Mouse (Mus musculus): ENCODE results near the gene Ulbp1. TPM values are rescaled to one million over a fixed set of nuclear protein-coding genes. Genes with fewer than 3 reads are reported as not detected.
"Not testable (repeated sequence)": the region's sequence is repeated elsewhere in the genome, so short reads cannot be mapped to it uniquely, and the experiment has no call there.

Gene Ulbp1
- total RNA-seq (2021): under 1 TPM; 0.35 to 0.63 TPM
- long read RNA-seq, experiment 1: 0 reads
- long read RNA-seq, experiment 2, partial matches to known transcripts: 0 of 1 reads
- long read RNA-seq, experiment 2, other reads (novel, unspliced or antisense): 1 of 1 reads

GRCm38 (mm10) chr10:7473197-7473889 is at the start of gene Ulbp1:
Gene Ulbp1, minus strand, starts transcription at chr10:7473638.
- peak in 1 of 2 experiments; percentile 11 for DNase-seq (ENCODE audit: low spot score in 2 of 2)

GRCm38 (mm10) chr10:7498180-7498579 is 24.7 kb upstream of the Ulbp1 start:
- intact Hi-C loops (cut with DNase I); DNase-seq (ENCODE audit: low spot score in 2 of 2): not testable (repeated sequence)

More at GRCm38 (mm10) chr10:7473197-7473889, at the start of gene Ulbp1:
- intact Hi-C loops (cut with DNase I): loop anchor here (5.0 kb wide), 1 partner anchor 129 kb away; no protein-coding TSS in a partner anchor

DNA sequence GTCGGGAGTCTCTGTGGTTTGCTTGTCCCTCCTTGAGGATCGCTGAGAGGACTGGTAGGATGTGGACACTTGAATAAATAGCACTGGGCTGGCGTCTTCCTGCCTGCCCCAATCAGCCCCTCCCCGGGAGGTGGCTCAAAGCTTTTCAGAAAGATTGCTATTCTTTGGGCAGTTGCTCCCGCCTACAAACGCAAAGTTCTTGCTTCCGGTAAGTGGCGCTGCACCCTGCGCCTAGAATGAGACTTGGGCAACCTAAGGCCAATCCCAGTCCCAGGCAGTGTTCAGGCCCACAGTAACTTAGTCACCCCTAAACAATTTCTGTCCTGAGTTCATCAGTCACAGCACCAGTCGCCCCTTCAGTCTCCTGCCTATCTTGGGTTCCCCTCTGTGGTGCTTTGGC is 18.9 kb upstream of the Ulbp1 start:
- intact Hi-C loops (cut with DNase I); DNase-seq (ENCODE audit: low spot score in 2 of 2): not testable (repeated sequence)

- intact Hi-C loops (cut with DNase I): no loop called here
- DNase-seq (ENCODE audit: low spot score in 2 of 2): no peak
Measured at GRCm38 (mm10) chr10:7483650-7484049, 10.2 kb upstream of the Ulbp1 start.

DNA sequence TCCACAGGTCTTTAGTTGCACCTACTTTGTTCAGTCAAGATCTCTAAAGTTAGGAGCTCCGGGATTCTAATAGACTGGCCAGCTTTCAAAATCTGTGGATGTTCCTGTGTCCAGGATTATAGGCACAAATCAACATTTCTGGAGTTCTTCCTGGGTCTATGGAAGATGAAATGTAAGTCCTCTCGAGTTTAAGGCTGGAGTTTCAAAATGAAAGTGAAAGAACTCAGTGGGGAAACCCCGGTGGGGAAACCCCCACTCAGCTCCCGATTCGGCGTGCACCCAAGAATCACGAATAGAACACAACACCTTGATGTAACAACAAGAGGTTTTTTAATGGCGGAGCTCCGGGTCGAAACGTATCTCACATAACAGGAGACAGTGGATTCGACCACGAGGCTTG is 787 bp upstream of the Ulbp1 start:
- intact Hi-C loops (cut with DNase I): loop anchor here (5.0 kb wide), 1 partner anchor 128 kb away; no protein-coding TSS in a partner anchor
- DNase-seq (ENCODE audit: low spot score in 2 of 2): not testable (repeated sequence)

GRCm38 (mm10) chr10:7471664-7472063 is 1.8 kb downstream of the Ulbp1 start:
- no peak for DNase-seq (ENCODE audit: low spot score in 2 of 2)
- intact Hi-C loops (cut with DNase I): loop anchor here (5.0 kb wide), 1 partner anchor 131 kb away; no protein-coding TSS in a partner anchor

- no peak for DNase-seq (ENCODE audit: low spot score in 2 of 2)
- intact Hi-C loops (cut with DNase I): loop anchor here (5.0 kb wide), 1 partner anchor 132 kb away; no protein-coding TSS in a partner anchor
Measured at GRCm38 (mm10) chr10:7470457-7470856, 3.0 kb downstream of the Ulbp1 start.

GRCm38 (mm10) chr10:7469716-7470414 is 3.6 kb downstream of the Ulbp1 start:
- intact Hi-C loops (cut with DNase I): loop anchor here (5.0 kb wide), 1 partner anchor 132 kb away; no protein-coding TSS in a partner anchor
- peak; percentile 75 to 79 for DNase-seq (ENCODE audit: low spot score in 2 of 2)

DNA sequence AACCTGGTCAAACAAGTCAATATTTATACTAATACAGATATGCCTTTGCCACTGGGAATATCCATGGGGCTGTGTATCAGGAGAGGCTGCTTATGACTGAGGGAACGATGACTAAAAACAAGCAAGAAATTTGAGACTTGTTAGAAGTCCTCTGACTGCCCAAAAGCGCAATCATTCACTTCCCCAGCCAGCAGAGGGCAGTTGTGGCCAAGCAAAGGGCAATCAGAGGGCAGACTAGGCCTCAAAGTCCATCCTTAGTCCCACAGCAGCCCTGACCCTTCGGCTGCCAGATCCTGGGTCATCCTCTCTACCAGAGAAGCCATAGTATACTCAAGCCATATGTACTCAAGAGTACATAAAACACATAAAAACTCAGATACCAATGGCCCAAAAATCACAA is 11.4 kb downstream of the Ulbp1 start:
- intact Hi-C loops (cut with DNase I): no loop called here
- DNase-seq (ENCODE audit: low spot score in 2 of 2): no peak

DNA sequence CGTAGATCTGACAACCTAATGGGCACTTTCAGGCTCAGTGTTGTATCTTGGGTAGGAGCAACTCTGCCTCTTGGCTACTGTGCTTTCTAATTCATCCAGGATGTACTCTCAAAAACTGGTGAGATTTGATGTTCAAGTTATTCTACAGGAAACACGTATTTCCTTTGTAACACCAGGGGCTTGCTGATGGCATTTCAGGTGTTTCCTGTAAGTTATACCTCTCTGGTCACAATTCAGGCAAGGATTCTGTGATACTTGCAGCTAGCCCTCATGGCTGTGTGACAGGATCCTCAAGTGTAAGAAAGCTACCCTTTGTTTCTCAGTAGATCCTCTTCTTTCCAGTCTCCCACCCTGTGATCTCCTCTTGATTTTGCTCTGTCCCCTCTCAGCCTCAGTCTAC is 34.5 kb downstream of the Ulbp1 start:
- intact Hi-C loops (cut with DNase I): no loop called here
- no peak for DNase-seq (ENCODE audit: low spot score in 2 of 2)

- intact Hi-C loops (cut with DNase I): no loop called here
- DNase-seq (ENCODE audit: low spot score in 2 of 2): no peak
Measured at GRCm38 (mm10) chr10:7393143-7394035, 80.0 kb downstream of the Ulbp1 start.

DNA sequence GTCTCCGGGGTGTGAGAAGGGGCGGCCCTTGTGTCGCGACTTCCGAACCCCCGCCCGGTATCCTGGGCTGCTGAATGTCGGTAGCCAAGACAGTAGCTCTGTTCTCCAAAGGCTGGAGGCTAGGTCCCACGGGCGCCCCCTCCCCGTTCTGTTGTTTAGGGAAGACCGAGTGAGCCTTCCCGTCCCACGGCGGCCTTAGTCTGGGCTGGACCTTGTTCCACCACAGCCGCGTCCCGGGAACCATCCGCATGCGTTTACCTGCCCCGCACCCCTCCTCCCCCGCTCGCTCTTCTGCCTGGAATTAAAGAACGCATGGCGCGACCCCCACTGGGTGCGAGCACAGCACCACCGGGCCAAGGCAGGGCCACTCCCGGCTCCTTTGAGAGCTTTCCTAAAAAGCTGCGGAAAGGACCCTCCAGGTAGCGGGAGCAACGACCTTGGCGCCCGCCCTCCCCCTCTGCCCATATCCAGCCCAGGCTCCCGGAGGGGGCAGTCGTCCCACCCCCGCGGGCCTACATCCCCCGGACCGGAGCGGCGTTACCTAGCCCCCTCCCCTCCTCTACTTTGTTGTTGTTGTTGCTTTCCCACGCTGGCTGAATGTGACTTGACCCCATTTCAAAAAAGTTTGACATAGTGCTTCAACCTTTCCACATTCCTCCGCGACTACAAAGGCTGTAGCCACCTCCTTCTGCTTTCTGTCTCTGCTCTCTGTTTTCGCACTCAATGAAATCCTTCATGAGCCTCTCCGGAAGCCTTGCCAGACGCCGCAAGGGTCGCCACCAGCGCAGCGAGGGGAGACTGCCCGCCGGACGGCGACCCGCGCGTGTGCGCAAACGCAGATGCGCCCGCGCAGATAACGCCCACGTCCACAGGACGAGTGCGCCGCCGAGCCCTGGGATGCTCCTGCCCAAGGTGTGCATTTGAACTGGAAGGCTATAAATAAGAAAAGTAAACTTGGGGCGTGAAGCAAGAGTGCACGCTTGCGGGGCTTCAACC is 81.2 kb downstream of the Ulbp1 start:
- intact Hi-C loops (cut with DNase I): no loop called here
- DNase-seq (ENCODE audit: low spot score in 2 of 2): no peak

GRCm38 (mm10) chr10:7391561-7391934 is 81.9 kb downstream of the Ulbp1 start:
- DNase-seq (ENCODE audit: low spot score in 2 of 2): no peak
- intact Hi-C loops (cut with DNase I): no loop called here

GRCm38 (mm10) chr10:7391108-7391507 is 82.3 kb downstream of the Ulbp1 start:
- intact Hi-C loops (cut with DNase I): no loop called here
- no peak for DNase-seq (ENCODE audit: low spot score in 2 of 2)
